Mouse (Mus musculus): ENCODE results near the gene Erc2.

The Erc2 gene

DNA sequence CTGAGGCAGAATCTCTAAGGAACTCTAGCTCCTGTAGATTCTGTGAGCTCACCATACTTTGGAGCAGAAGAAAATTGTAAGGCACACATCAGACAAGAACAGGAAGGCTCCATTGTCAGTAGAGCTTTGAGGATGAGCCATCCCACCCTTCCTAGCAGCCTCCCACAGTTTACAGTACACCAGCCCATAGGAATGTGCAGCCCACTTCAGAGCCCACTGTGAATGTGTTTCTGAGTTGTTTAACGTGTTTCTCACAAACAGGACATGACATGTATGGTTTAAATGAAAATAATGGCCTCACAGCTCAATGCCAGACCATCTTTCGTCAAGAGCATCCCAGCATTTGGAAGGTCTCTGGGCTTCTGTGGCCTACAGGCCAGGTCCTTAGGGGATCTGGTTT lies 549.1 kb downstream of the Erc2 start:
- no peak for DNase-seq (ENCODE audit: low read depth, low spot score)

DNA sequence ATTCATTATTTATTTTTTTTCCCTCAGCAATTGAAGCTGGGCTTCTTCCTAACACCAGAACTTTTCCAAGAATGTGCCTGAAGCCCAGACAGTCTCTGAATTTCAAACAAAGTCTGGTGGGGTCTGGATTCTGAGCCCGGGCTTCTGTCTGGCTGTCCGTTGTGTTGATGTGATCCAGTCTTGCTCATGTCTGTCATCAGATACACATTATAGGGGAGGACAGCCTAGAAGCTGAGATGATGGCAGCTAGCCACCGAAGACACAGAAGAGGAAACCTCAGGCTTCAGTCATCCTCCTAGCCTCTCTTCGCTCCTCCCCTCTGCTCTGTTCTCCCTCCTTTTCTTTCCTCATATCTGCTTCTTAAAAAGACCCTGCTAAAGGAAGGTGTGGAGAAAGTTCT lies 551.5 kb downstream of the Erc2 start:
- no peak for DNase-seq (ENCODE audit: low read depth, low spot score)

DNA sequence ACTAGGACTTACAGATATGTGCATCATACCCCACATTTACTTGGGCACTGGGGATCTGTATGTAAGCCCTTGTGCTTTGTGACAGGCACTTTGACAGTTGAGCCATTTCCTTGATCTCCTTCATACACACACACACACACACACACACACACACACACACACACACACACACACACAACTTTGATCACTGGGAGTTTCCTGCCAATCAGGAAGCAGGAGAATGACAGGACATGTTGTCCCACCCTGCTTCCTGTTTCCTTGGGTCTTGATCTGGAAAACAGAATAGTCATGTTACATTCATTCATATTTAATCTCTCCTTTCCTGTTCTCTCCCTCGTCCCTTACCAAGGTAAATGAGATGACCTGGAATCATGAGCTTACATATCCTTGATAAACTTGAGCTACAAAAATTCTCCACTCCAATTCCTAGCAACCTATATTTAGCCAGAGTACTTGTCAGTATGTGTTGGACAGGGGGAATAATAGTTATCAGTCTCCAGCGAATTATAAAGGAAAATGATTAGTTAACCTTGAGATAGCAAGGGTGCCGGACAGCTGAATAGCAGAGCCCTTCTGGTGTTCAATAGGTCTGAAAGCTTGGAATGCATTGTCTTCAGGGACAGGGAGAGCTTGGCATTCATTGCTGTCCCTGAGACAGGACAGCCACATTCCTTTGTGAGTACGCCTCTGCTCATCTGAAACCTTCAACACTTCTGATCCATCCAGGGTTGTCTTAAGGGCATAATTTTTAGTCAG lies 559.0 kb downstream of the Erc2 start:
- no peak for DNase-seq (ENCODE audit: low read depth, low spot score)

DNA sequence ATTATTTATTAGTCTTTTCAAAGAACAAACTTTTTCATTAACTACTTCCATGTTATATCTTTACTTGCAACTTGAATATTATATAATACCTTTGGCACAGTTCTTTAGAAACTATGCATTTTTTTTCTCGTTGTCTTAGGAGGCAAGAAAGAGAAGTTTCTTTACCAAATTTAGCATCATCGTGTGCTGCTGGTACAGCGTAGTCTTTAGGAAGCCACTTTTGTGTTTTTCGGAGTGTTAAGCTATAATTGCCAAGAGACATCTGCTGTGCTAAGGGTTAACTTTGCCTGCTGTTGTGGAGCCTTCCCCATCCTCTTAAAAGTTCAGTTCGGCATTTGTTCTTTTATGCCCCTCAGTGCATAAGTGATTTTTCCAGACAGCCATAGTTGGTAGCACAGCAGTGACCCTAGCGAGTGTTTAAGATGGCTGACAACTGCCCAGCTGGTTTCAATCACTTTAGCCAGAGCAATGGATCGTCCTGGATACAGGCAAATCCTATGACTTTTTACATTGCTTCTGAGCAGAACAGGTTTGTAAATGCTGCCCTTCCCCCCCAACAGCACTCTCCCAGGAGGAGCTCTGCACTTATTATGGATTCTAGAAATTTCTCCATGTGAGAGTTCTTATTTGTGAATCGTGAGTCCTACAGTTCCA lies 570.6 kb downstream of the Erc2 start:
- peak; percentile 59 for DNase-seq (ENCODE audit: low read depth, low spot score)

DNA sequence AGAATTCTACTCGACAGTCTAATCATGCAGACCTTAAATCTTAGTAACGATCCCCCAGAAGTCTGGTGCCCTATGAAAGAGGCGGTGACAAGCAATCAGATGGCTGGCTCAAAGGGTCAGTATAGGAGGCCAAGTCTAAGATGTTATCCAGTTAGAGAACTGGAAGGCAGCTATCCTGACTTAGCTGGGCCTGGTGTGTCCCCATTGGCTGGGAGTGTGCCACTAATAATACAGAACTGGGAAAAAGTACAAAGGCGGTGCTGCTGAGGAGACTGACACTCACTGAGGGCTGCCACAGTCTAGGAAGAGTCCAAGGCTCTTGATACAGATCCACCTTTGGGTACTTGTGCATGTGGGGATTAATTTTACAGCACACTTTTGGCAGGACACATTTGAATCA lies 581.6 kb downstream of the Erc2 start:
- DNase-seq (ENCODE audit: low read depth, low spot score): no peak

DNA sequence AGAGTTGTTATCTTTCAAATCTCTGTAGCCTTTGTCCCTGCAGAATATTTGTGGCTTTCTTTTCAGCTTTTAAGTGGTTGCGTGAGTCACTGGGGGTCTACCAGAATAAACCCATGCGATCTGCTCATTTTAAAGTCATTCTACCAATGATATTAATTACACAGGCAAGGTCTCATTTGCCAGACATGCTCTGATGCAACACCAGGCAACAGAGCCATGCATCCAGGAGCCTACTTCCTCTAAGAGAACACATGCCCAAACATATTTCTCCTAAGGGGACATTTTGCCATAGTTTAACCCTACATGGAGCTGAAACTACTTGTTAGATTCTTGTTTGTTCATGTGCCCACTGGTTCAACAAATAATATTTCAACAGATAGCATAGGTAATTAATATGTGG lies 584.1 kb downstream of the Erc2 start:
- DNase-seq (ENCODE audit: low read depth, low spot score): no peak

DNA sequence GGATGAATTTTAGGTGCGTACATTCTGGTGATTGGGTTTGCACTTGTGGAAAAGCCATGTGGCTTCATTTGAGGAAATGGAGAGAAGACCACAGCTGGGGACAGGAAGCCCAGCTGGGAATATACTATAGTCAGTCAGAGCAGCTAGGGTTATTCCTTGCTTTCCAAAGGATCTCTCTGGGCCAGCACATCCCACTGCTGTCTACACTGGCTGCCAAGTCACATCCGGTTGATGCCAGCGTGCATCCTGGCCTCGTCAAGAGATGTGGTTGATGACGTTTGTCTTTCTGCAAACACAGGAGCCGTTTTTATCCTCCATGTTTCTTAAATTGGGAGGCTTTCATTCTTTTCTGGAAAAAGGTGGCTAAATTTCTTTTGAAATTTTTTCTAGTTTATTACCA lies 603.3 kb downstream of the Erc2 start:
- DNase-seq (ENCODE audit: low read depth, low spot score): no peak

DNA sequence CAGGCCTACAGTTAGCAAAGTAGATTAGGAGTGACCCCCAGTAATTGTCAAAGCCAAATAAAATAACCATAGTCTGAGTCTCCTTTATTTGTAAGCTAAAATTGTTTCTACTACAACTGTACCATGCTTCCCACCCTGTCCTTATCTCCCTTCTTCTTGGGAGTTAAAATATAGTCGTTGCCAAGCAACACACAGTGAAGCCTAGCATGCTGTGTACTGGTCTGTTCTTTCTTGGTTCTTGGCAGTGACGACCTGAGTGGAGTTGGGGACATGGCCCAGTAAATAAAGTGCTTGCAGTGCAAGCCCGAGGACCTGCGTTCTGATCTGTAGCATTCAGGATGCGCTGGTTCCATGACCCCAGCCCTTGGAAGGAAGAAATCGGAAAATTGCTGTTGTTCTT lies 608.3 kb downstream of the Erc2 start:
- no peak for DNase-seq (ENCODE audit: low read depth, low spot score)

DNA sequence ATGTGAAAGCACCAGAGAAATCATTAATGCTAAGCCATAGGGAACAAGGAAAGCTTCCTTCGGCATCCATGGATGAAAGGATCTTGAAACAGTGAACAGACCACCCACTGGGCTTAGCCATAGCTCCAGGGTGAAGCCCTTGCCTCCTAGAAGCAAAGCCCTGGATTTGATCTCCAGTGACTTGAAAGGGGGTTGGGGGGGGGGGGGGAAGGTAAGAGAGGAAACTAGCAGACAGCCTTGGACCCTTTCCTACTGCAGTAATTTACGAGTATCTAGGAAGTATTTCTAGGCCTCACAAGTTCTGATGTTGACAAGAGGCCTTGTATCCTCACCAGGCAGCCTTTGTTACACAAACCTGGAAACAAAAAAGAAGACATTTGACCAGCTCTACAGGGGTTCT lies 609.0 kb downstream of the Erc2 start:
- no peak for DNase-seq (ENCODE audit: low read depth, low spot score)

DNA sequence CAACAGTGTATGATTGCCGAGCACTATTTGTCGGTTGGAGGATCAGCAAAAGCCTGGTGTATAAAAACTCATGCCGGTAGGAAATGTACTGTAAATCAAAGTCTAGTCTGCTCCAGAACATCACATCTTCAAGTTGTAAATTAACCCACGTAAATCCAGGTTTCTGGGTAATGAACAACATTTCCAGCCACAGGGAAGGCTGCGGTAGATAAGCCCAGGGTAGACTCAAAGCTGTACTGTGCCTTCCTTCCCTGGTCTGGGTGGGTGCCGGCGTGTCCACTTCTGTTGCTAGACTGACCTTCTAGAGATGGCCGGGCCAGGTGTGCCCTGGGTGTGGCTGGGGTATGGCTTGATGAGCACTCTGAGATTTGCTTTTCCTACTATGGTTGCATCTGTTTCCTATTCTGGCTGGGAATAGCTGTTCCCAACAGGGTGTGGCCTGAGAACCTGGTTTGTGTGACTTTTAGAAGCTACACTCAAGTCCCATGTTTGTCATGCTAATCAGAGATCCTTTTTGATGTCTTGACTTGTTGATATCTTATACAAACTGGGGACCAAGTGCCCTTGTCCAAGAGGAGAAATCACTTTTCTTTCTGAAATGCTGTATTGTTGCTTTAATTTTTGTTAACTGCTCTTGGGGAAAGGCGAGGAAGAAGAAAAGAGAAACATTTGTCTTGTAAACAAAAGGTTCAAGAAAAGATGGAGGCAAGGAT lies 616.3 kb downstream of the Erc2 start:
- no peak for DNase-seq (ENCODE audit: low read depth, low spot score)

DNA sequence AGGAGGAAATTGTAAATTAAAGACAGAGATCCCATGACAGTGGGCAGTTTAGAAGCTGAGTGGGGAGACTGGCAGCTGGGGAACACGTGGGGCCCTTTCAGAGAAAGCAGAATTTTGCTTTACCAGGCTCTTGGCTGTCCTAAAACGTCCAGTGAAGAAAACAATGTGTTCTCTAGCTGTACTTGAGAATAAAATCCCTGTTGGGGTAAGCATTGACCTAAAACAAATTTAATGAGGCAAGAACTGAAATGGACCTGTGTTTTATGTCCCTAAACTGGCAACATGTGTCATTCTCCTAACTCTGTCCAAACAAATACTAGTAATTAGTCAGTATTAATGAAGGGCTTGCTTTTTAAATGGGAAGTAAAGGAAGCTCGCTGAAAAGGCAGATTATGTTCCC lies 617.9 kb downstream of the Erc2 start:
- DNase-seq (ENCODE audit: low read depth, low spot score): no peak

DNA sequence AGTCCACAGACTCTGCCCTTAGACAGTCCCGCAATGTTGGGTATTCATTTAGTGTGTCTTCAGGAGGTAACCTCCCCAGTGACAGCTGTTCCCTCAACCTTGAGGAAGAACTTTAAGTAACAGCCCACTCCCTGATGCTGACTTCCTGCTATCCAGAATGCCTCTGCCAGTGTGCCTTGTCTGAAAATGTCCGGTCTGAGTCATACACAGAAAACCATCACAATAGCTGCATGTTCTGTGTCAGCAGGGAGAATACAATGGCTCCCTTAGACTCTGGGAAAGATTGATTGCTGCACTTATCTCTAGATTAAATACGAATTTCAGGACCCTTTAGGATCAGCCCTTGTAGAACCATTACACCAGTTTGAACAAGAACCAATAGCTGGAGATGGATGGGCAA lies 620.5 kb downstream of the Erc2 start:
- DNase-seq (ENCODE audit: low read depth, low spot score): no peak

DNA sequence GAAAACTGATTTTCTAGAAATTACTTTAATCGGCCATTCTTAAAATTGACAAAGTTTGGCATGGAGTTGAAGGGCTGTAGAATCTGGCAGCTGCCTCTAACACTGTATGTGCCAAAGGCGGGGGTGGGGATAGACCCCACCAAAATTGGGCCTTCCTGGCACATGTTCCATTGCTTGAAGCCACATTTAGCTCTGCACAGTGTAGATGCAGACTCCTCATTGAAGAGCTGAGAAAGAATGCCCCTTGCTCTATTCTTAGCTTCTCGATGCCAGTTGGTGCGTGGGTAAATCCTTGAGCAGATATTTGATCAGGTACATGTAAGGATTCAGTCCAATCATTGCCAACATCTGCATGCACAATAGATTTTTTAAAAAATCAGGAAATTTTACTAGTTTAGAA lies 621.2 kb downstream of the Erc2 start:
- peak; percentile 62 for DNase-seq (ENCODE audit: low read depth, low spot score)

DNA sequence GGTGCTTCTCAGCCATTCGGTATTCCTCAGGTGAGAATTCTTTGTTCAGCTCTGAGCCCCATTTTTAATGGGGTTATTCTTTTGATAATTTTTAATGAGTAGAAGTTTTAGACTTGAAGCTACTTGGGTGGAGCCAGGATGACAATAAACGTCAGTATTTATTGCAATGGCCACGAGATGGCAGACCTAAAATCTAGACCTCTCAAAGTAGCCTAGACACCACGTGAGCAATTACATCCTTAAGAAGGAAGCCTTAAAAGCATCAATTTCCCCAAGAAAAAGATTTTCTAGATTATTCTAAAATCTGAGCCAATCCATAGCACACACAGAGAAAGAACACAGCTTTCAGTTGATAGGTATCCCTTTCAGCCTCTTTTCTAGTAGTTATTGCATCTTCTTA lies 640.5 kb downstream of the Erc2 start:
- DNase-seq (ENCODE audit: low read depth, low spot score): no peak

DNA sequence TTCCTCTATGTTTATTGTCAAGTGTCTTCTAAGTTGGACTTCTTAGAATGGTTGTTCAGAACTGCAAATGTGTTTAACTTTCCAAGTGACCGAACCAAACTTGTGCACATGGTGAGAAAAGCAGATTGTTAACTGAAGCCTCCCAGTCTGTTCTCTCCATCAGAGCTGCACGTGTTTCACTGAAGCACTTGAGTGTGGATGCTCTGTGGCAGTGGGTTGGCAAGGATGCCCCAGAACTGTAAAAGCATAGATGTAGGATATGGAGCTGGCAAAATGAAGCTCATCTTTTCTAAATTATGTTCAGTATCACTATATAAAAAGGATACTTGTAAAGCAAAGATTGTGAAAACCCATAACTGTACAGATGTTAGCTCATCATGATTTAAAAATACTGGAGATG lies 645.1 kb downstream of the Erc2 start:
- DNase-seq (ENCODE audit: low read depth, low spot score): peak; percentile 43

DNA sequence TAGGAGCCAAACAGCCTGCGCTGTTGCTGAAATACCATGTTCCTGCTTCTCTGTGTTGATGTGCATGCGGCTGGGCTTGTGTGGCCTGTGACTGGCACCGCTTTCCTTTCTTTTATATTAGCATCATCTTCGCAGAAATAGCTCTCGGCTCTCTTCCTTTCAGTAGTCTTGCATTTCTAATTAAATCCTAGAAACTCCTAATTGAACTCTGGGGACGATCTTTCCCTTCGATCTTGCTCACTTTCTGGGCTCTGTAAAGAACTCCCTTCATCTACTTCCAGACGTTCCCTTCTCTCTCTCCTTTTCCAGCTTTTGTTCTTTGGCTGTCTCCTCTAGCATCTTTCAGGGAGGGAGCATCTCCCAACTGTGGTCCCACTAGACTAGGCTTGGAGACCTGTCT lies 649.6 kb downstream of the Erc2 start:
- no peak for DNase-seq (ENCODE audit: low read depth, low spot score)

DNA sequence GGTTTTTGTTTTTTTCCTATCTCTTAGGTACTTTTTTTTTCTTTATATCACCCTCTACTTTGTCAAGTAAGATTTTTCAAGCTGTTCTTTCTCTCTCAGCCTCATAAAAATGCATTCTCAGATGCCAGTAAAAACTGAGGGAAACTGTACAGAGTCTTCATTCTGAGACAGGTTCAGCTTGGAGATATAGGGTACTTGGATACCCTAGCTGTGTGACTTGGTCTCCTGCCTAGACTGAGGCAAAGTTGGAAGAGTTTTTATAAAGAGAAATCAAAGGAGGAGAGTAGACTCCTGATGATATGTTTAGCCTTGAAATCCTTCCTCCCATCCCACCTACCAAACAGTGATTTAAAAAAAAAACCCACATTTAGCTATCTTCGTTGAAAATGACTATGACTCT lies 651.4 kb downstream of the Erc2 start:
- no peak for DNase-seq (ENCODE audit: low read depth, low spot score)

DNA sequence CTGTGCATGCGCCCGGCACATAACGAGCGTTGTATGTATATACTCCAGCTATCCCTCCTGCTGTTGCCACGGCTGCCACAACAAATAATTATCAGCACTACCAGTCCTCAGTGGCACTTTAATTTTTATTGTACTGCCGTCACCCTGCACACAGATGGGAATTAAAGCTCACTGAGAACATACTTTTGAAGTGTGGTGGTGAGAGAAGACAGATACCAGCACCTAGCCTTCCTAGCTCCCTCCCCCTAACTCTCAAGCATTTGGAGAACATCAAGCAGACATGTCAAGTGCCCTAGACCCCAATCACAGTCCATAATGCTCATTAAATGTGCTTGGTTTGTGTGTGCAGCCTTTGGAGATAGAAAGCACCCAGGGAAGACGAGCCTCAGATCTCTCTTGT lies 652.6 kb downstream of the Erc2 start:
- DNase-seq (ENCODE audit: low read depth, low spot score): no peak

DNA sequence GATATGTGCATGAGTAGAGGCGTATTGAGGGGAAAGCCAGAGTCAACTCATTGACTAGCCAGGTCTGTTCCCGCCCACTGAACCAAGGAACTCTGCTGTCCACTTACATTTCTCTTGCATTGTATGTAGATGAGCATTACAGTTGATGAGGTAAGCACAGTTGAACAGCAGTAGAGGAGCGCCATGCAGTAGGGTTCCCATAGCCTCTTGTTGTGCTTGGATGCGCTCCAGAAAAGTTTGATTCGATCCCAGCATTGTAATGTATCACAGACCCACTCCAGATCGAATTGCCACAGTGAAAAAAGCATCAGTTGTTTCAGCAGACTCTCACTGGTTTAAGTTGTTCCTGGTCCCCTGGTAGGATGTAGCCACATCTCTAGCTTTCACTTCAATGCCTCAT lies 656.7 kb downstream of the Erc2 start:
- no peak for DNase-seq (ENCODE audit: low read depth, low spot score)

DNA sequence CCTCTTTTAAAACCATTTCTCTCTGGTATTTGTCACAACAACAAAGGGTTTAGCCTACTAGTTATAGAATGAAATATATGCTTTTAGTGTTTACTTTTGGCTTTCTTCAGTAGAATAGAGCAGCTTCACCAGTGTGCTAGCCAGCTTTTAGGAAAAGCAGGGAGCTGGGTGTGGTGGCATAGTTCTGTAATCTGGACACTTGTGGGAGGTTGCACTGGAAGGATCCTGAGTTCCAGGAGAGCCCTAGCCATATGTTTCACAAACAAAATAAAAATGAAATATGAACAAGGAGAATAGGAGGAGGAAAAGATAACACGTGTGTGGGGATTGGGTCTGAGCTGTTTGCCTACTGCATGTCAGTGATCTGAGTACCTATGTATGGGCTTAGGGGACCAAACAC lies 658.1 kb downstream of the Erc2 start:
- DNase-seq (ENCODE audit: low read depth, low spot score): peak; percentile 47

DNA sequence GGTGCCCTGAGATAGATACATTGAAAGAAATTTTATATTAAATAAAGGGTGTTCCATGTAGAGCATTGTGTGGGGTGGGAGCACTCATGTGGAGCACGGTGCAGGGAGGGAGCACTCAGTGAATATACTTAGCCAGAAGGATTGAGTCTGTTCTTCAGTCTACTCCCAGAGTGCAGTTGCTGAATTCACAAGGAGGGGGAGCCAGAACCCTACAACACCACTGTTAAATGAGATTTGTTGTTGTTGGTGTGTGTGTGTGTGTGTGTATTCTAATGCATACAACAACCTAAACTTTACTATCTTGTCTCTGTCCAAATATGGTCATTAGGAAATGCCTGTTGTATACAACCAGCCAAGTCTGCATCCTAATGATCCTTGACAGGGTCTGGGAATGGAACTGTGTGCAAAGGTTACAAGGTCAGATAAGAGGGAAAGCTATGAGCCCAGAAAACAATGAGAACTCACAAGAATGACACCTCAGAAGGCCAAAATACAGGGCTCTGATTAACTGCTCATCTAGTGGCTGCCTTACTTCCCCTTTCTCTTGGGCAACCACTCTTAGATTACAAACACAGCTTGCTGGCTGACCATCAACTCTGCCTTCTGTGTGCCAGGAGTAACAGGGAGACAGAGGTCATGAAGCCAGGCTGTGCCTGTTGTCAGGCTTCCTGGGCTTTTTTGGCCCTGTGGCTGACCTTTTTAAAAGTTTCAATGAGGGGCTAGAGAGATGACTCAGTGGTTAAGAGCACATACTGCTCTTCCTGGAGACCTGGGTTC lies 661.3 kb downstream of the Erc2 start:
- DNase-seq (ENCODE audit: low read depth, low spot score): no peak

DNA sequence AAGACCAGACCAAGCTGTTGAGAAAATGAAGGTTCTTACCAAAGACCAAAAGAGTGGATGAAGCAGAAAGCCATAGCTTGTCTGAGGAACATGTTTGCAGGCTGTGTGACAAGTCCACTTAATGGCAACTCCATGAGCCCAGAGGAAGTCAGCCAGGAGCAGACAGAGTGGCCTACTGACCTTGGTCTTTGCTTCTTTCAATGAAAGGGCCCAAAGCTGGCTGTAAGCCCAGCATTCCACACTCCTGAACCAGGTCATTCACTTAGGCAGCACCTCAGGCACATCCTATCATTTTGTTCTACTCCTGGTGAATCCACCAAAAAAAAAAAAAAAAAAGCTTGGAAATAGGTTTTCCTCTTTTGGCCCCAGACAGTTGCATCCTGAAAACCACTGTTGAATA lies 664.3 kb downstream of the Erc2 start:
- no peak for DNase-seq (ENCODE audit: low read depth, low spot score)
